Mouse (Mus musculus): ENCODE measurements around the gene Slc7a11. TPM values are rescaled to one million over a fixed set of nuclear protein-coding genes. Genes with fewer than 3 reads are reported as not detected.

Slc7a11 gene
- polyA plus RNA-seq, 1 experiment = 3.0 TPM

GRCm38 (mm10) chr3:50041141-50041540 is 402.3 kb downstream of the Slc7a11 start:
- Histone ChIP-seq H3K4me1 (ENCODE audit: control insufficient read depth, insufficient read depth, low read length) (no peaks in the 10 kb centered on the region), H3K36me3 (ENCODE audit: control insufficient read depth, insufficient read depth, low read length) (no peaks in the 10 kb centered on the region), H3K4me3 (ENCODE audit: control insufficient read depth, low read depth, low read length) (no peak overlapping the region), H3K27ac (ENCODE audit: control insufficient read depth, insufficient read depth, low read depth, low read length) (no peak overlapping the region), H3K27me3 (ENCODE audit: control insufficient read depth, insufficient read depth, low read length) (no peaks in the 10 kb centered on the region)
- TF ChIP-seq POLR2A (IDR thresholded peaks at IDR 0.05; ENCODE audit: control insufficient read depth, low read depth, low read length) = no peak
- TF ChIP-seq CTCF (IDR thresholded peaks at IDR 0.05; ENCODE audit: control insufficient read depth, insufficient read depth, insufficient replicate concordance, low read depth, low read length) = no peak

- no peak overlapping the region for H3K4me3 ChIP-seq (ENCODE audit: control insufficient read depth, low read depth, low read length)
- H3K4me1 ChIP-seq (ENCODE audit: control insufficient read depth, insufficient read depth, low read length) = no peaks in the 10 kb centered on the region
- no peaks in the 10 kb centered on the region for H3K27me3 ChIP-seq (ENCODE audit: control insufficient read depth, insufficient read depth, low read length)
- TF ChIP-seq POLR2A (IDR thresholded peaks at IDR 0.05; ENCODE audit: control insufficient read depth, low read depth, low read length) = no peak
- no peak for TF ChIP-seq CTCF (IDR thresholded peaks at IDR 0.05; ENCODE audit: control insufficient read depth, insufficient read depth, insufficient replicate concordance, low read depth, low read length)
- H3K27ac ChIP-seq (ENCODE audit: control insufficient read depth, insufficient read depth, low read depth, low read length) = no peak overlapping the region
- no peaks in the 10 kb centered on the region for H3K36me3 ChIP-seq (ENCODE audit: control insufficient read depth, insufficient read depth, low read length)
These were observed 407.4 kb downstream of the Slc7a11 start for GRCm38 (mm10) chr3:50035875-50036528.

GRCm38 (mm10) chr3:50033325-50033724 is 410.1 kb downstream of the Slc7a11 start:
- Histone ChIP-seq H3K4me1 (ENCODE audit: control insufficient read depth, insufficient read depth, low read length) (no peaks in the 10 kb centered on the region), H3K36me3 (ENCODE audit: control insufficient read depth, insufficient read depth, low read length) (no peaks in the 10 kb centered on the region), H3K4me3 (ENCODE audit: control insufficient read depth, low read depth, low read length) (no peak overlapping the region), H3K27me3 (ENCODE audit: control insufficient read depth, insufficient read depth, low read length) (no peaks in the 10 kb centered on the region), H3K27ac (ENCODE audit: control insufficient read depth, insufficient read depth, low read depth, low read length) (no peak overlapping the region)
- no peak for TF ChIP-seq POLR2A (IDR thresholded peaks at IDR 0.05; ENCODE audit: control insufficient read depth, low read depth, low read length)
- TF ChIP-seq CTCF (IDR thresholded peaks at IDR 0.05; ENCODE audit: control insufficient read depth, insufficient read depth, insufficient replicate concordance, low read depth, low read length) = no peak

GRCm38 (mm10) chr3:50026039-50026438 is 417.4 kb downstream of the Slc7a11 start:
- Histone ChIP-seq H3K36me3 (ENCODE audit: control insufficient read depth, insufficient read depth, low read length) (no peaks in the 10 kb centered on the region), H3K27me3 (ENCODE audit: control insufficient read depth, insufficient read depth, low read length) (no peaks in the 10 kb centered on the region), H3K27ac (ENCODE audit: control insufficient read depth, insufficient read depth, low read depth, low read length) (no peak overlapping the region), H3K4me3 (ENCODE audit: control insufficient read depth, low read depth, low read length) (no peak overlapping the region), H3K4me1 (ENCODE audit: control insufficient read depth, insufficient read depth, low read length) (no peaks in the 10 kb centered on the region)
- TF ChIP-seq CTCF (IDR thresholded peaks at IDR 0.05; ENCODE audit: control insufficient read depth, insufficient read depth, insufficient replicate concordance, low read depth, low read length) (no peak), POLR2A (IDR thresholded peaks at IDR 0.05; ENCODE audit: control insufficient read depth, low read depth, low read length) (no peak)

- Histone ChIP-seq H3K27me3 (ENCODE audit: control insufficient read depth, insufficient read depth, low read length) (no peaks in the 10 kb centered on the region), H3K36me3 (ENCODE audit: control insufficient read depth, insufficient read depth, low read length) (no peaks in the 10 kb centered on the region), H3K4me3 (ENCODE audit: control insufficient read depth, low read depth, low read length) (no peak overlapping the region), H3K4me1 (ENCODE audit: control insufficient read depth, insufficient read depth, low read length) (no peaks in the 10 kb centered on the region), H3K27ac (ENCODE audit: control insufficient read depth, insufficient read depth, low read depth, low read length) (no peak overlapping the region)
- TF ChIP-seq CTCF (IDR thresholded peaks at IDR 0.05; ENCODE audit: control insufficient read depth, insufficient read depth, insufficient replicate concordance, low read depth, low read length) (no peak), POLR2A (IDR thresholded peaks at IDR 0.05; ENCODE audit: control insufficient read depth, low read depth, low read length) (no peak)
These were observed 429.0 kb downstream of the Slc7a11 start for GRCm38 (mm10) chr3:50014396-50014795.

- Histone ChIP-seq H3K4me3 (ENCODE audit: control insufficient read depth, low read depth, low read length) (no peak overlapping the region), H3K4me1 (ENCODE audit: control insufficient read depth, insufficient read depth, low read length) (no peaks in the 10 kb centered on the region), H3K36me3 (ENCODE audit: control insufficient read depth, insufficient read depth, low read length) (no peaks in the 10 kb centered on the region), H3K27ac (ENCODE audit: control insufficient read depth, insufficient read depth, low read depth, low read length) (no peak overlapping the region), H3K27me3 (ENCODE audit: control insufficient read depth, insufficient read depth, low read length) (no peaks in the 10 kb centered on the region)
- TF ChIP-seq POLR2A (IDR thresholded peaks at IDR 0.05; ENCODE audit: control insufficient read depth, low read depth, low read length) (no peak), CTCF (IDR thresholded peaks at IDR 0.05; ENCODE audit: control insufficient read depth, insufficient read depth, insufficient replicate concordance, low read depth, low read length) (no peak)
These were observed 431.4 kb downstream of the Slc7a11 start for GRCm38 (mm10) chr3:50012012-50012411.

- TF ChIP-seq POLR2A (IDR thresholded peaks at IDR 0.05; ENCODE audit: control insufficient read depth, low read depth, low read length) (no peak), CTCF (IDR thresholded peaks at IDR 0.05; ENCODE audit: control insufficient read depth, insufficient read depth, insufficient replicate concordance, low read depth, low read length) (no peak)
- H3K27me3 ChIP-seq (ENCODE audit: control insufficient read depth, insufficient read depth, low read length) = no peaks in the 10 kb centered on the region
- no peak overlapping the region for H3K4me3 ChIP-seq (ENCODE audit: control insufficient read depth, low read depth, low read length)
These were observed 439.3 kb downstream of the Slc7a11 start for GRCm38 (mm10) chr3:50003970-50004683.

More at GRCm38 (mm10) chr3:50003970-50004683, 439.3 kb downstream of the Slc7a11 start:
- no peaks in the 10 kb centered on the region for H3K4me1 ChIP-seq (ENCODE audit: control insufficient read depth, insufficient read depth, low read length)
- no peaks in the 10 kb centered on the region for H3K36me3 ChIP-seq (ENCODE audit: control insufficient read depth, insufficient read depth, low read length)
- no peak overlapping the region for H3K27ac ChIP-seq (ENCODE audit: control insufficient read depth, insufficient read depth, low read depth, low read length)

Measured in testis, adult 2 months (tissue).